Mouse (Mus musculus): ENCODE measurements around the gene Ddx58. TPM values are rescaled to one million over a fixed set of nuclear protein-coding genes. Genes with fewer than 3 reads are reported as not detected.

Gene Ddx58
- polyA plus RNA-seq, 1 experiment from 2014 or later: 3.1 TPM

GRCm38 (mm10) chr4:40229723-40230122 is 9.9 kb downstream of the Ddx58 start:
- H3K27me3 ChIP-seq: no peaks in the 10 kb centered on the region
- 94% methylated on average over 6 of the region's 6 CpGs for WGBS
- no peak overlapping the region for H3K4me3 ChIP-seq (replicated peaks)
- H3K9ac ChIP-seq (replicated peaks): no peak overlapping the region
- H3K36me3 ChIP-seq: no peaks in the 10 kb centered on the region
- H3K27ac ChIP-seq: no peak overlapping the region
- H3K9me3 ChIP-seq: no peaks in the 10 kb centered on the region
- no peak overlapping the region for H3K4me2 ChIP-seq (replicated peaks)
- no peak for ATAC-seq
- no peaks in the 10 kb centered on the region for H3K4me1 ChIP-seq (replicated peaks)

DNA sequence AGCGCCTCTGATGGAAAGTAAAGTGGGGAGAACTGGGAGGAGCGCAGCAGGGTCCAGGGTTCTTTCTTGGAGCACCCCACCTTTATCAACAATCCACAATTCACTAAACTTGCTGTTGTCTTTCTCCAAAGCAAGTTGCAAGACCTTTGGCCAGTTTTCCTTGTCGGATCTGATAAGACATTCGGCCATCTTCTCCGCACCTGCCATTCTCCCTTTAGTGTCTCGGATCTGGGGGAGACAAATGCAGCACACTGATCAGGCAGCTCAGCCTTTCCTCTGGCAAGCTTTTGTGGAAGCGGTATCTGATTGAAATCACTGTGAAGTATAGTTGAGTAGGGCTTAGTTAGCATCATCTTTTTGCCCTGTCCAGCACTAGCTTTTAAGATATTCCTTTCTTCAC is 11.7 kb downstream of the Ddx58 start:
- Histone ChIP-seq H3K36me3 (no peaks in the 10 kb centered on the region), H3K4me3 (replicated peaks) (no peak overlapping the region), H3K9me3 (no peaks in the 10 kb centered on the region), H3K4me2 (replicated peaks) (no peak overlapping the region), H3K27ac (no peak overlapping the region), H3K4me1 (replicated peaks) (no peaks in the 10 kb centered on the region), H3K9ac (replicated peaks) (no peak overlapping the region), H3K27me3 (no peaks in the 10 kb centered on the region)
- no peak for ATAC-seq
- WGBS: 94% methylated on average over 7 of the region's 7 CpGs

GRCm38 (mm10) chr4:40227131-40227530 is 12.5 kb downstream of the Ddx58 start:
- no peaks in the 10 kb centered on the region for H3K27me3 ChIP-seq
- H3K4me1 ChIP-seq (replicated peaks): no peaks in the 10 kb centered on the region
- 92% methylated on average over 11 of the region's 11 CpGs for WGBS
- no peak for ATAC-seq
- no peaks in the 10 kb centered on the region for H3K9me3 ChIP-seq
- no peak overlapping the region for H3K27ac ChIP-seq
- H3K4me3 ChIP-seq (replicated peaks): no peak overlapping the region
- H3K36me3 ChIP-seq: no peaks in the 10 kb centered on the region
- H3K4me2 ChIP-seq (replicated peaks): no peak overlapping the region
- no peak overlapping the region for H3K9ac ChIP-seq (replicated peaks)

GRCm38 (mm10) chr4:40226095-40226494 is 13.5 kb downstream of the Ddx58 start:
- ATAC-seq: no peak
- WGBS: 76% methylated on average over 5 of the region's 5 CpGs

GRCm38 (mm10) chr4:40221876-40222585 is 17.6 kb downstream of the Ddx58 start:
- ATAC-seq: no peak
- Histone ChIP-seq H3K4me1 (replicated peaks) (peaks cover 10% of the 10 kb centered on the region; the same call in 1 of the 2 replicates), H3K4me2 (replicated peaks) (no peak overlapping the region), H3K4me3 (replicated peaks) (no peak overlapping the region), H3K27ac (no peak overlapping the region), H3K27me3 (no peaks in the 10 kb centered on the region), H3K36me3 (no peaks in the 10 kb centered on the region), H3K9me3 (no peaks in the 10 kb centered on the region), H3K9ac (replicated peaks) (no peak overlapping the region)
- 43% methylated on average over 21 of the region's 21 CpGs for WGBS

More at GRCm38 (mm10) chr4:40226095-40226494, 13.5 kb downstream of the Ddx58 start:
- H3K4me3 ChIP-seq (replicated peaks): no peak overlapping the region
- H3K9me3 ChIP-seq: no peaks in the 10 kb centered on the region
- no peak overlapping the region for H3K27ac ChIP-seq
- H3K27me3 ChIP-seq: no peaks in the 10 kb centered on the region
- no peak overlapping the region for H3K9ac ChIP-seq (replicated peaks)
- no peaks in the 10 kb centered on the region for H3K36me3 ChIP-seq
- 0 out of 2 replicates have a peak, but pooled peaks cover 4% of the 10 kb centered on the region for H3K4me1 ChIP-seq (replicated peaks)
- no peak overlapping the region for H3K4me2 ChIP-seq (replicated peaks)

- Histone ChIP-seq H3K9ac (replicated peaks) (no peak overlapping the region), H3K4me2 (replicated peaks) (peak overlapping the region; percentile 28; the same call in 1 of the 2 replicates), H3K27ac (no peak overlapping the region), H3K4me3 (replicated peaks) (no peak overlapping the region), H3K4me1 (replicated peaks) (peaks cover 10% of the 10 kb centered on the region; the same call in 1 of the 2 replicates), H3K36me3 (no peaks in the 10 kb centered on the region), H3K9me3 (no peaks in the 10 kb centered on the region), H3K27me3 (no peaks in the 10 kb centered on the region)
- ATAC-seq: 0 out of 2 replicates have a peak, but pooled peaks have one; percentile 27
- 38% methylated on average over 14 of the region's 14 CpGs for WGBS
These were observed 18.4 kb downstream of the Ddx58 start for GRCm38 (mm10) chr4:40221004-40221760.

- H3K4me2 ChIP-seq (replicated peaks): peak overlapping the region; percentile 28; the same call in 1 of the 2 replicates
- WGBS: 24% methylated on average over 12 of the region's 12 CpGs
- H3K9me3 ChIP-seq: no peaks in the 10 kb centered on the region
- H3K9ac ChIP-seq (replicated peaks): no peak overlapping the region; the same call in 1 of the 2 replicates
- H3K36me3 ChIP-seq: no peaks in the 10 kb centered on the region
- no peak overlapping the region for H3K4me3 ChIP-seq (replicated peaks)
- H3K4me1 ChIP-seq (replicated peaks): peaks cover 10% of the 10 kb centered on the region; the same call in 1 of the 2 replicates
- no peaks in the 10 kb centered on the region for H3K27me3 ChIP-seq
- ATAC-seq: no peak
- no peak overlapping the region for H3K27ac ChIP-seq
These were observed 19.2 kb downstream of the Ddx58 start for GRCm38 (mm10) chr4:40220437-40220836.

GRCm38 (mm10) chr4:40218382-40218781 is 21.2 kb downstream of the Ddx58 start:
- H3K27ac ChIP-seq: no peak overlapping the region
- H3K27me3 ChIP-seq: no peaks in the 10 kb centered on the region
- no peak overlapping the region for H3K4me3 ChIP-seq (replicated peaks)
- 73% methylated on average over 7 of the region's 7 CpGs for WGBS
- H3K4me2 ChIP-seq (replicated peaks): no peak overlapping the region
- peak; percentile 30; the same call in 1 of the 2 replicates for ATAC-seq
- H3K36me3 ChIP-seq: no peaks in the 10 kb centered on the region
- peaks cover 10% of the 10 kb centered on the region; the same call in 1 of the 2 replicates for H3K4me1 ChIP-seq (replicated peaks)
- H3K9ac ChIP-seq (replicated peaks): no peak overlapping the region
- H3K9me3 ChIP-seq: no peaks in the 10 kb centered on the region

GRCm38 (mm10) chr4:40217910-40218309 is 21.7 kb downstream of the Ddx58 start:
- 55% methylated on average over 3 of the region's 3 CpGs for WGBS
- ATAC-seq: no peak
- H3K4me3 ChIP-seq (replicated peaks): no peak overlapping the region
- no peaks in the 10 kb centered on the region for H3K9me3 ChIP-seq
- H3K27ac ChIP-seq: no peak overlapping the region
- peaks cover 10% of the 10 kb centered on the region; the same call in 1 of the 2 replicates for H3K4me1 ChIP-seq (replicated peaks)
- no peak overlapping the region for H3K4me2 ChIP-seq (replicated peaks)
- no peaks in the 10 kb centered on the region for H3K27me3 ChIP-seq
- no peak overlapping the region for H3K9ac ChIP-seq (replicated peaks)
- H3K36me3 ChIP-seq: no peaks in the 10 kb centered on the region

GRCm38 (mm10) chr4:40212177-40212576 is 27.5 kb downstream of the Ddx58 start:
- Histone ChIP-seq H3K27ac (no peak overlapping the region), H3K9me3 (no peaks in the 10 kb centered on the region), H3K36me3 (no peaks in the 10 kb centered on the region), H3K27me3 (no peaks in the 10 kb centered on the region), H3K4me1 (replicated peaks) (no peaks in the 10 kb centered on the region), H3K4me2 (replicated peaks) (no peak overlapping the region), H3K4me3 (replicated peaks) (no peak overlapping the region), H3K9ac (replicated peaks) (no peak overlapping the region)
- ATAC-seq: no peak
- WGBS: 93% methylated on average over 4 of the region's 6 CpGs

DNA sequence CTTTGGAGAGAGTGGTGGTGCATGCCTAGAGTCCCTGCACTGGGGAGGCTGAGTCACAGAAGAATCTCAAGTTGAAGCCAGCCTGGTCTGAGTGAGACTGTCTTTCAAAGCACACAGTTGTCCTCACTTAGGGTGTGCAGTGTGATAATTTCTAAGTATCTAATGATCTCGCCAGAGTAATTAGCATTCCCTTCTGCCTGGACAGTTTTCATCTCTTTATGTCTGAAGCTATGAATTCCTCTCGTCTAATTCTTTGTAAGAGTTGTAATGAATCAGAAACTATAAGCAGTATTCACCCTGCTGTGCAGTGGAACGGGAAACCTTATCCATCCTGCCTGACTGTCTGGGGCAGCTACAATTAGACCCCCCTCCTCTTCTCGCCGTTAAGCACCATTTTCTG is 31.9 kb downstream of the Ddx58 start:
- no peak overlapping the region for H3K4me2 ChIP-seq (replicated peaks)
- H3K27ac ChIP-seq: no peak overlapping the region
- no peak overlapping the region for H3K9ac ChIP-seq (replicated peaks)
- no peaks in the 10 kb centered on the region for H3K4me1 ChIP-seq (replicated peaks)
- no peaks in the 10 kb centered on the region for H3K27me3 ChIP-seq
- no peak overlapping the region for H3K4me3 ChIP-seq (replicated peaks)
- H3K9me3 ChIP-seq: no peaks in the 10 kb centered on the region
- no peak for ATAC-seq
- 62% methylated on average over 5 of the region's 5 CpGs for WGBS
- peaks cover 8% of the 10 kb centered on the region; the same call in 1 of the 2 replicates for H3K36me3 ChIP-seq

GRCm38 (mm10) chr4:40205231-40205903 is 34.3 kb downstream of the Ddx58 start:
- no peak for ATAC-seq
- no peaks in the 10 kb centered on the region for H3K9me3 ChIP-seq
- H3K4me1 ChIP-seq (replicated peaks): no peaks in the 10 kb centered on the region
- H3K27me3 ChIP-seq: no peaks in the 10 kb centered on the region
- H3K9ac ChIP-seq (replicated peaks): no peak overlapping the region
- H3K36me3 ChIP-seq: peaks cover 22% of the 10 kb centered on the region
- WGBS: 95% methylated on average over 22 of the region's 22 CpGs
- H3K27ac ChIP-seq: no peak overlapping the region
- H3K4me3 ChIP-seq (replicated peaks): no peak overlapping the region
- H3K4me2 ChIP-seq (replicated peaks): no peak overlapping the region
